Mouse (Mus musculus): ENCODE measurements around the gene Prss45.

GRCm38 (mm10) chr9:110881953-110882352 is 47.6 kb downstream of the Prss45 start:
- TF ChIP-seq CTCF (IDR thresholded peaks at IDR 0.05; ENCODE audit: control insufficient read depth, insufficient read depth, insufficient read length) (no peak), FOSL1 (IDR thresholded peaks at IDR 0.05; ENCODE audit: insufficient read depth, low read length, poor library complexity, severe bottlenecking) (no peak)

All from C2C12 (cell line).